ENCODE assay signal across 7 mouse cellular contexts in genomic region chr5:129294861-129295542, GRCm38 (mm10).
DNase-seq lines count a peak whose midpoint lies in the region; ATAC-seq and TF ChIP-seq lines count a peak whose summit lies in the region.
"Not testable (repeated sequence)": the region's sequence is repeated elsewhere in the genome, so short reads cannot be mapped to it uniquely, and the experiment has no call there.

No protein-coding gene starts in this region.

- not testable (repeated sequence) for H3K4me3 ChIP-seq in kidney, postnatal 0 days (replicated peaks; ENCODE audit: low read depth, low read length)

- intact Hi-C loops in left cerebral cortex, postnatal 25 days (cut with DNase I), result not testable (repeated sequence)

- not testable (repeated sequence) for H3K9me3 ChIP-seq in kidney, postnatal 0 days (replicated peaks; ENCODE audit: low read length)

- not testable (repeated sequence) for H3K36me3 ChIP-seq in kidney, postnatal 0 days (ENCODE audit: insufficient read depth, low read length)

- H3K27me3 ChIP-seq in kidney, postnatal 0 days (ENCODE audit: insufficient read depth, low read length), result not testable (repeated sequence)

- H3K27ac ChIP-seq in kidney, postnatal 0 days, result not testable (repeated sequence)

- not testable (repeated sequence) for H3K4me1 ChIP-seq in kidney, postnatal 0 days (replicated peaks; ENCODE audit: insufficient read depth, low read length)

- 27% methylated on average over 8 of the region's 8 CpGs for WGBS in kidney, postnatal 0 days

- ATAC-seq in kidney, postnatal 0 days (replicated peaks; ENCODE audit: low FRiP score, low read depth), result 0 out of 2 replicates have a peak, but pooled peaks have one; percentile 55

- DNase-seq in frontal cortex, postnatal 36 days (ENCODE audit: low spot score in 2 of 2), result peak; percentile 27 to 30
- DNase-seq in heart, postnatal 4 days, result peak; percentile 19
- peak; percentile 47 for DNase-seq in kidney, postnatal 0 days (ENCODE audit: low spot score)
- peak; percentile 20 for DNase-seq in layer of hippocampus, adult 11-12 months (ENCODE audit: low spot score)
- peak; percentile 28 to 33 for DNase-seq in left cerebral cortex, postnatal 25 days (ENCODE audit: low spot score in 2 of 2)
- peak; percentile 45 for DNase-seq in right cerebral cortex, adult 18-20 months
- DNase-seq in telencephalon, adult 2 months (ENCODE audit: low read depth, low spot score), result peak; percentile 6

- not testable (repeated sequence) for H3K4me2 ChIP-seq in kidney, postnatal 0 days (ENCODE audit: low read length)

- not testable (repeated sequence) for H3K9ac ChIP-seq in kidney, postnatal 0 days (ENCODE audit: low read depth, low read length)

- not testable (repeated sequence) for TF ChIP-seq CTCF in kidney, postnatal 0 days (IDR thresholded peaks at IDR 0.05; ENCODE audit: low read depth)
